Mouse (Mus musculus) CD8-positive naive resting alpha-beta T cell, adult 57 days (primary cell): ENCODE data around the gene Col4a3. TPM values are rescaled to one million over a fixed set of nuclear protein-coding genes. Genes with fewer than 3 reads are reported as not detected.

Experiments
- total RNA-seq: library from RNA; stranded (reverse); gene quantifications from one replicate; pipeline ENCODE4 v1.2.4, GENCODE M21; 2023

Col4a3 gene
- not detected for total RNA-seq

DNA sequence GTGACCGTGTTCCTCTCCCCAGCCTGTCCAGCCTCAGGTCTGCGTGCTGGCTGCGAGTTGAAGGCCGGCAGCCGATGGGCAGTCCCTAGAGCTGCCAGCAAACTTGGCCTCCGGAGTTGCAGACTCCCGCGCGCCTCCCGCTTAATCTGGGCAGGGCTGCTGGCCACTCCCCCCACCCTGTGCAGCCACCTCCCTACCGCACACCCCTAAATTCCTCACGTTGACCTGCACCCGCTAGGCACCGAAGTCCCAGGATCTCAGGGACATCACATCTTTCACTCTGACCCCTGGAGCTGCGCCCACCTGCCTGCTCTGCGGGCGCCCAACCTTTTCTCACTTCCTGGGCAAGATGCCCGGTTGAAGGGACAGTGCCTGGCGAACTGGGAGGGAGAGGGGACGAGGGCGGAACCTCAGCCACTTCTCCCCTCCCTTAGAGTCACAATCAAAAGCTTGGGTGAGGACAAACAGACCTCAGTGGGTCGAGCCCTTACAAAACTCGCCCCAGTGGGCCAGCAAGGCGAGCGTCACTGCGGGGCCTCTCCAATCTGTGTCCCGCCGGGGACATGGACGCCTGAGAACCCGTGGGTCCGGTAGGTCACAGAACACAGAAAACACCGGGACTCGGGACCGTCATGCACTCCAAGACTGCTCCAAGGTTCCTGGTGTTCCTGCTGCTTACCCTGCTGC is at the start of gene Col4a3, which contains the start of gene Col4a4:
Col4a3 (plus strand) TSS at position 209 of the 687 bp plus-strand sequence.
Col4a4 (minus strand) TSS at position 137 of the 687 bp plus-strand sequence.

DNA sequence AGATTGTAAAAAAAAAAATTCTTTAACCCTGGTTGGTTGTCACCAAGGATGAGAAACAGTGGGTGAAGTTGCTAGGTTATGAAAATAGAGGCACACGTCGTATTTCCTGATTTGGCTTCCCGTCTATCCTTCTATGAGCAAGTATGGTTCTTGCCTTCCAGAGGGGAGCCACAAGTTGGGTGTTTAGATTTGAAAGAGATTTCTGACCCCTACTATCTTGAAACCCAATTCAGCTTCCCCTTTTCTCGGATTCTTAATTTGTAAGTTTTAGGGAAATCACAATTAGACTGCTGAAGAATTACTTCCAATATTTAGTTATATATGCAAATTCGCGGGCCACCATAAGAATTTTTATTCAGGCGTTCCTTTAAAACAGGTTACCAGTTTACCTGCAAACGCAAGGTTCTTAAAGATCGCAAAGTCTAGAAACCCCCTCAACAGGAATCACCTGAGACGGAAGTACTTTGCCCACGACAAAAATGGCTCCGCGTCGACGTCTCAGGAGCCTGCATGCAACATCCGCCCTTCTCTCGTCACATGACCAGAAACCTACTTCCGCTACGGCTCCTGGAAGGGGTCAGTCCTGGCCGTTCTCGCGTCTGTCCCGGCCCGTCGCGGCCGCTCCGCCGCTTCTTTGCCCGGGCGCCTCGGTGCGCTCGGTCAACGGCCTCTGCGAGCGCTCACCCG is 137.8 kb downstream of the Col4a3 start, which contains the start of gene Mff:
Mff (plus strand) TSS at position 552 of the 687 bp plus-strand sequence.

DNA sequence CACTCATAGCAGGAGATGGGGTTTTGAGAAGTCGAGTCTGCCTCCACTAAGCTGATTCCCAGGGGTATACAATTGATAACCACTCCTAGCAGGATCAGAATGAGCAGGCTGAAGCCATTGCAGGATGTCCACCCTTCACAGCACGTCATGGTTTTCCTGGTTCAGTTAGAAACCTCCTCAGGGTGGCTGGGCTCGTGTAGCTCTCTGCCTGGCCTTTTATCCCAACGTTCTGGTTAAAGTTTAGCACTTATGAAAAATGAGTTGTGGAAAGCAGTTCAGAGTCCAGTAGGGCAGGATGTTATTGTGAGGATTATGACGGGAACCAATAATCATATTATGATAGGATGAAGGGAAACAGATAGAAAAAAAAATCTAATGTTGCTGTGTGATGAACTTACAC is 181.5 kb downstream of the Col4a3 start, which contains the start of gene Tm4sf20:
Tm4sf20 (minus strand) TSS at position 193 of the 400 bp plus-strand sequence.

DNA sequence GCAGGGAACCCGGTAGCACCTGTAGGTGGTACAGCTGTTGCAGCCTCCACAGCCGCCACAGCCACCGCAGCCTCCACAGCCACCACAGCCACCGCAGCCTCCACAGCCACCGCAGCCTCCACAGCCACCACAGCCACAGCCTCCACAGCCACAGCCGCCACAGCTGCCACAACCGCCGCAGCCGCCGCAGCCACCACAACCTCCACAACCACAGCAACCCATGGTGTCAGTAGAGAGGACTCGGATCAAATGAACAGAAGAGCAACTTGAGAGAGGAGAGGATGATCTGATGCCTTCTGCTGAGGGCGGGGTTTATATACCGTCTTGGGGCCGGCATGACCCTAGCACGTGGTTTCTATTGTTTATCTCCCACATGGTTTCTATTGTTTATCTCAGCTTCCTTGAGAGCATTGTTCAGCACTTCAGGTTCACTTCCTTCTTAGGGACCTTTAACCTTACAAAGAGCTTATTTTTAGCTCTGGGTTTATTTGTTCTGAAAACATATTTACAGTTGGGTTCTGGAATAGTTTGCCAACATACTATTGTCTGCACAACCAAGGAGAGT is 184.4 kb downstream of the Col4a3 start, which contains the start of gene Gm47791:
Gm47791 (minus strand) TSS at position 222 of the 565 bp plus-strand sequence.

Other genes with a start within 250 kb of the Col4a3 start
- gene Col4a4, start 72 bp upstream of the Col4a3 start, total RNA-seq = not detected
- 108 TPM for gene Mff, start 138.0 kb downstream of the Col4a3 start, total RNA-seq
- not detected for gene Tm4sf20, start 181.5 kb downstream of the Col4a3 start, total RNA-seq
- gene Gm47791, start 184.3 kb downstream of the Col4a3 start, total RNA-seq = not detected